Mouse (Mus musculus) CH12.LX (cell line): Measurements from ENCODE around the gene Emp1. TPM values are rescaled to one million over a fixed set of nuclear protein-coding genes. Genes with fewer than 3 reads are reported as not detected.

Source experiments
- DNase-seq: peaks from one replicate; pipeline ENCODE4 v3.0.0-alpha.2; 2013; ENCODE audit errors: extremely low read depth
- H3K27ac ChIP-seq: 2 replicates; pipeline ENCODE4 v1.5.1; 2012; ENCODE audit warnings: low read depth, mild to moderate bottlenecking, control low read depth, moderate library complexity; ENCODE audit not compliant: insufficient read depth
- H3K27me3 ChIP-seq: replicated peaks from 2 replicates; pipeline ENCODE3; 2012; ENCODE audit warnings: inconsistent platforms
- H3K36me3 ChIP-seq, 2 experiments: replicated peaks in 1 of 2; 2 replicates each; pipeline versions ENCODE3 to v1.6.1; 2012; ENCODE audit warnings: inconsistent platforms in 1 of 2, low read length in 1 of 2, mild to moderate bottlenecking in 1 of 2, mixed read lengths in 1 of 2, moderate library complexity in 1 of 2; ENCODE audit not compliant: control insufficient read depth in 1 of 2, insufficient read depth in 1 of 2
- H3K4me1 ChIP-seq, 2 experiments: 2 replicates each; pipeline ENCODE4 v1.6.1; 2012; ENCODE audit warnings: inconsistent platforms in 1 of 2, moderate library complexity in 1 of 2; ENCODE audit not compliant: insufficient read depth in 2 of 2, control insufficient read depth in 1 of 2
- H3K4me2 ChIP-seq: 2 replicates; pipeline ENCODE4 v1.6.1; 2012; ENCODE audit warnings: low read depth, mild to moderate bottlenecking, control low read depth; ENCODE audit not compliant: poor library complexity, insufficient read depth, severe bottlenecking
- H3K4me3 ChIP-seq, 3 experiments: fragments of 150-350 bp in 1 of 3; sonication (generic) in 1 of 3; replicated peaks in 1 of 3; 2 replicates each; pipeline versions ENCODE3 to v1.5.1; 2011 to 2012; ENCODE audit warnings: low read depth in 2 of 3, low read length in 2 of 3, mild to moderate bottlenecking in 2 of 3, moderate library complexity in 2 of 3, control low read depth in 1 of 3, improper control_type of control experiment in 1 of 3, inconsistent platforms in 1 of 3, mixed read lengths in 1 of 3; ENCODE audit not compliant: poor library complexity in 1 of 3
- H3K79me2 ChIP-seq: replicated peaks from 2 replicates; pipeline ENCODE4 v1.6.1; 2012; ENCODE audit warnings: mild to moderate bottlenecking, moderate library complexity; ENCODE audit not compliant: control insufficient read depth, poor library complexity, insufficient read depth, severe bottlenecking; ENCODE audit errors: extremely low read depth
- H3K9ac ChIP-seq: 2 replicates; pipeline ENCODE4 v1.6.1; 2012; ENCODE audit warnings: low read depth, mild to moderate bottlenecking, control low read depth, moderate library complexity; ENCODE audit not compliant: insufficient read depth
- H3K9me3 ChIP-seq: replicated peaks from 2 replicates; pipeline ENCODE3; 2012; ENCODE audit warnings: low read length, inconsistent platforms, mixed read lengths
- CHD1 ChIP-seq: IDR thresholded peaks from 2 replicates; pipeline ENCODE4 v1.6.1; 2012; ENCODE audit warnings: low read depth, low read length, improper control_type of control experiment, inconsistent platforms
- CHD2 ChIP-seq: IDR thresholded peaks from 2 replicates; pipeline ENCODE4 v1.6.1; 2011; ENCODE audit warnings: low read length, improper control_type of control experiment
- CTCF ChIP-seq, 2 experiments: IDR thresholded peaks in 1 of 2; conservative IDR thresholded peaks in 1 of 2; 2 replicates each; pipeline ENCODE4 v1.5.1; 2011 to 2012; ENCODE audit warnings: low read depth in 2 of 2, low read length in 2 of 2, improper control_type of control experiment in 1 of 2, inconsistent platforms in 1 of 2, mild to moderate bottlenecking in 1 of 2, moderate library complexity in 1 of 2
- E2F4 ChIP-seq: IDR thresholded peaks from 2 replicates; pipeline ENCODE4 v1.6.1; 2011; ENCODE audit warnings: low read depth, low read length, improper control_type of control experiment; ENCODE audit not compliant: insufficient replicate concordance
- ETS1 ChIP-seq: conservative IDR thresholded peaks from 2 replicates; pipeline ENCODE4 v1.6.1; 2012; ENCODE audit warnings: low read depth, mild to moderate bottlenecking, inconsistent platforms, low read length, improper control_type of control experiment, moderate library complexity
- GABPA ChIP-seq: IDR thresholded peaks from 2 replicates; pipeline ENCODE4 v1.6.1; 2012; ENCODE audit warnings: low read depth, low read length, improper control_type of control experiment, inconsistent platforms; ENCODE audit not compliant: insufficient replicate concordance
- JUN ChIP-seq: IDR thresholded peaks from 2 replicates; pipeline ENCODE4 v1.6.1; 2011; ENCODE audit warnings: low read depth, mild to moderate bottlenecking, low read length, improper control_type of control experiment, moderate library complexity; ENCODE audit not compliant: insufficient read depth
- MAZ ChIP-seq: IDR thresholded peaks from 2 replicates; pipeline ENCODE4 v1.6.1; 2012; ENCODE audit warnings: low read depth, mild to moderate bottlenecking, inconsistent platforms, low read length, improper control_type of control experiment, moderate library complexity
- MXI1 ChIP-seq: IDR thresholded peaks from 2 replicates; pipeline ENCODE4 v1.6.1; 2011; ENCODE audit warnings: mild to moderate bottlenecking, low read depth, low read length, improper control_type of control experiment
- MYC ChIP-seq: IDR thresholded peaks from 2 replicates; pipeline ENCODE4 v1.6.1; 2011; ENCODE audit warnings: low read depth, mild to moderate bottlenecking, improper control_type of control experiment, low read length
- POLR2AphosphoS2 ChIP-seq: IDR thresholded peaks from 2 replicates; pipeline ENCODE4 v1.6.1; 2011; ENCODE audit warnings: low read depth, low read length, improper control_type of control experiment
- RCOR1 ChIP-seq: conservative IDR thresholded peaks from 2 replicates; pipeline ENCODE4 v1.6.1; 2012; ENCODE audit warnings: low read depth, mild to moderate bottlenecking, inconsistent platforms, low read length, improper control_type of control experiment
- SIN3A ChIP-seq: IDR thresholded peaks from 2 replicates; pipeline ENCODE4 v1.6.1; 2012; ENCODE audit warnings: low read length, improper control_type of control experiment, inconsistent platforms
- SMC3 ChIP-seq: IDR thresholded peaks from 2 replicates; pipeline ENCODE4 v1.6.1; 2011; ENCODE audit warnings: low read depth, low read length, improper control_type of control experiment
- UBTF ChIP-seq: IDR thresholded peaks from 2 replicates; pipeline ENCODE4 v1.6.1; 2012; ENCODE audit warnings: low read depth, mild to moderate bottlenecking, inconsistent platforms, low read length, improper control_type of control experiment, moderate library complexity
- USF1 ChIP-seq: IDR thresholded peaks from 2 replicates; pipeline ENCODE4 v1.6.1; 2014; ENCODE audit warnings: low read depth, mild to moderate bottlenecking, inconsistent platforms, low read length, improper control_type of control experiment
- ZC3H11A ChIP-seq: IDR thresholded peaks from 2 replicates; pipeline ENCODE4 v1.6.1; 2012; ENCODE audit warnings: low read depth, mild to moderate bottlenecking, inconsistent platforms, low read length, improper control_type of control experiment
- dilution Hi-C: fragments of 300-500 bp; cut with MboI; formaldehyde crosslinking; loops from 2 replicates; pipeline ENCODE4 v1.14.3; 2020; ENCODE audit warnings: low sequenced_read_pairs; ENCODE audit not compliant: extremely low pct_unique_long_range_greater_than_20kb, extremely low pct_ligation_motif_present
- in situ Hi-C: fragments of 300-500 bp; cut with MboI; formaldehyde crosslinking; loops from 3 replicates; pipeline ENCODE4 v1.14.3; 2019; ENCODE audit warnings: low sequenced_read_pairs, low pct_ligation_motif_present, low pct_unique_long_range_greater_than_20kb, mixed read lengths
- polyA plus RNA-seq: library from polyadenylated mRNA; unstranded; fragments of >175 nt; gene quantifications from 2 replicates; pipeline ENCODE4 v1.2.1, GENCODE M21; 2012; ENCODE audit warnings: low read depth; ENCODE audit not compliant: insufficient read length
- total RNA-seq, 2 experiments: library from RNA; depleted of rRNA; stranded (reverse); fragments of 300-350 nt in 1 of 2; fragments of >200 nt in 1 of 2; gene quantifications; 2 replicates each; pipeline ENCODE4 v1.2.3; 2012 to 2014

Emp1 gene
- total and polyA plus RNA-seq, 3 experiments, result 1.9 to 11.3 (median 7.0) TPM

- H3K36me3 ChIP-seq, result no peaks in the 10 kb centered on the region
- dilution Hi-C loops (no loop called here), in situ Hi-C loops (no loop called here)
- no peak overlapping the region for H3K4me3 ChIP-seq
- H3K27ac ChIP-seq, result no peak overlapping the region
- no peaks in the 10 kb centered on the region for H3K27me3 ChIP-seq
- H3K9ac ChIP-seq, result no peak overlapping the region
- no peaks in the 10 kb centered on the region for H3K4me1 ChIP-seq
- no peaks in the 10 kb centered on the region for H3K9me3 ChIP-seq
- no peaks in the 10 kb centered on the region for H3K79me2 ChIP-seq
- no peak for TF ChIP-seq JUN
- TF ChIP-seq CHD2, result no peak
- TF ChIP-seq MAZ, result no peak
- no peak overlapping the region for H3K4me2 ChIP-seq
- DNase-seq, result no peak
Measured at GRCm38 (mm10) chr6:135316141-135316540, 46.2 kb upstream of the Emp1 start.

DNA sequence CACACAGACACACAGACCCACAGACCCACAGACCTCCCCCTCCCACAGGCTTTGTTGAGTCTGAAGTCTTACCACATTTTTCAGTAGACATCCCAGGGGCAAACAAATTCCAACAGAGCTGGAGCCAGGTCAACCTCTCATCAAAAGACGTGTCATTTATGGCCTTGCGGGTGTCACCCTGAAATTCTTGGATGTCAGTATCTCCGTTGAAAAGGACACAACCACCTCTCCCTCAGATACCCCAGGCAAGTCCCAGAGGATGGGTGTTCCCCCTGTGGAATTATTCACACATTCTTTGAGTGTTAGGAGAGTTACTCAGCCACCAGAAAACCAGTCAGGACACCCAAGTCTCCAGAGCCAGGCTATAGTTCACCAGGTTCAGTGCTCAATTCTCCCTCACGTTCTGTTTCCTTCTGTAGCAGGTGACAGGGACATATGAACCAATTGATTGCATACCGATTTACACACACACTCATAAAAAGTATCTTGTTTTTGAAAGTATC is 42.9 kb upstream of the Emp1 start:
- in situ Hi-C loops (no loop called here), dilution Hi-C loops (no loop called here)
- no peak overlapping the region for H3K4me3 ChIP-seq
- no peaks in the 10 kb centered on the region for H3K27me3 ChIP-seq
- peaks cover 0 to 23% of the 10 kb centered on the region in 2 experiments; a peak in 2 of 4 replicates for H3K4me1 ChIP-seq
- no peak overlapping the region for H3K9ac ChIP-seq
- no peak overlapping the region for H3K4me2 ChIP-seq
- H3K9me3 ChIP-seq, result no peaks in the 10 kb centered on the region
- H3K79me2 ChIP-seq, result no peaks in the 10 kb centered on the region
- no peak overlapping the region for H3K27ac ChIP-seq
- TF ChIP-seq SIN3A (no peak), RCOR1 (no peak), MYC (no peak), E2F4 (no peak), POLR2AphosphoS2 (no peak), MXI1 (no peak), GABPA (no peak), SMC3 (no peak), CHD1 (no peak), ZC3H11A (no peak), CTCF (conservative IDR thresholded peaks at IDR 0.05 in 1 of 2, IDR thresholded peaks at IDR 0.05 in 1 of 2; ENCODE audit: low read depth in 2 of 2, low read length in 2 of 2) (no peak), UBTF (no peak), ETS1 (no peak), USF1 (no peak)
- no peaks in the 10 kb centered on the region for H3K36me3 ChIP-seq
- no peak for DNase-seq
